Mouse (Mus musculus) left cerebral cortex, postnatal 14 days (tissue): ENCODE results near the gene Tmem88b. TPM values are rescaled to one million over a fixed set of nuclear protein-coding genes. Genes with fewer than 3 reads are reported as not detected.

Experiments used
- DNase-seq, 2 experiments: peaks; one replicate each; pipeline ENCODE4 v3.0.0; 2021 to 2022; ENCODE audit warnings: low spot score in 2 of 2, mixed read lengths in 1 of 2
- intact Hi-C: fragments of 180-260 bp; cut with DNase I; formaldehyde crosslinking; loops from one replicate; pipeline ENCODE4 v1.15.1; 2025
- microRNA-seq, 2 experiments: library from miRNA; unstranded; fragments of <30 nt; microRNA quantifications; one replicate each; pipeline ENCODE4 v1.2.0; 2022
- total RNA-seq, 2 experiments: library from RNA; stranded (reverse); gene quantifications; 2 replicates each; pipeline ENCODE4 v1.2.3; 2021

The Tmem88b gene
- total RNA-seq, 2 experiments from 2014 or later: 8.7 to 11.6 TPM

GRCm38 (mm10) chr4:155736421-155736820, 49.3 kb downstream of the Tmem88b start:
- intact Hi-C loops: no loop called here
- no peak for DNase-seq

GRCm38 (mm10) chr4:155735788-155736187, 49.9 kb downstream of the Tmem88b start:
- intact Hi-C loops: no loop called here
- DNase-seq: no peak

- intact Hi-C loops: no loop called here
- peak; percentile 30 to 32 for DNase-seq
Measured at GRCm38 (mm10) chr4:155734951-155735702, 50.5 kb downstream of the Tmem88b start.

- intact Hi-C loops: no loop called here
- peak; percentile 87 to 90 for DNase-seq
Measured at GRCm38 (mm10) chr4:155734350-155734941, 51.2 kb downstream of the Tmem88b start, which contains the start of gene Tmem240. Gene Tmem240, plus strand, starts transcription at chr4:155734800.

- DNase-seq: no peak
- intact Hi-C loops: no loop called here
Measured at GRCm38 (mm10) chr4:155733267-155733666, 52.4 kb downstream of the Tmem88b start.

Small RNA genes lying within 50 kb of the gene (microRNA-seq; reads per million reads assigned to microRNA genes)
- gene Gm27743: 0 reads per million in 2 experiments

Other genes starting within 250 kb of the Tmem88b start
- gene Nadk, start 223.5 kb downstream of the Tmem88b start, total RNA-seq: 10 to 100 TPM; 62.2 to 62.5 TPM
- gene Slc35e2, start 184.5 kb downstream of the Tmem88b start, total RNA-seq: 10 to 100 TPM; 48.8 to 53.1 TPM
- 10 to 100 TPM; 45.4 to 47.0 TPM for gene Cdk11b, start 161.0 kb downstream of the Tmem88b start, total RNA-seq
- gene Gm10563, start 140.5 kb downstream of the Tmem88b start, total RNA-seq: not detected
- 1 to 10 TPM; 1.2 to 2.4 TPM for gene Mmp23, start 132.5 kb downstream of the Tmem88b start, total RNA-seq
- gene Mib2, start 116.7 kb downstream of the Tmem88b start, total RNA-seq: 100 to 1,000 TPM; 105 TPM
- 10 to 100 TPM; 22.8 to 26.0 TPM for gene Fndc10, start 91.5 kb downstream of the Tmem88b start, total RNA-seq
- 10 to 100 TPM; 84.2 to 86.8 TPM for gene Ssu72, start 81.1 kb downstream of the Tmem88b start, total RNA-seq
- 10 to 100 TPM; 67.0 to 70.7 TPM for gene Tmem240, start 51.1 kb downstream of the Tmem88b start, total RNA-seq
- 10 to 100 TPM; 52.3 to 53.2 TPM for gene Atad3a, start 24.8 kb downstream of the Tmem88b start, total RNA-seq
- gene Vwa1, start 11.2 kb downstream of the Tmem88b start, total RNA-seq: 10 to 100 TPM; 16.3 to 17.0 TPM
- under 1 TPM in 1 of 2 experiments, not detected in 1; 0.31 TPM for gene Ankrd65, start 4.6 kb upstream of the Tmem88b start, total RNA-seq
- 100 to 1,000 TPM; 104 to 112 TPM for gene Mrpl20, start 17.0 kb upstream of the Tmem88b start, total RNA-seq
- gene Ccnl2, start 26.6 kb upstream of the Tmem88b start, total RNA-seq: 10 to 100 TPM; 69.5 to 73.5 TPM
- 10 to 100 TPM; 83.3 to 84.1 TPM for gene Aurkaip1, start 45.4 kb upstream of the Tmem88b start, total RNA-seq
- gene Mxra8, start 53.8 kb upstream of the Tmem88b start, total RNA-seq: 10 to 100 TPM in 1 of 2 experiments, 1 to 10 TPM in 1; 9.0 to 14.0 TPM
- gene Dvl1, start 61.5 kb upstream of the Tmem88b start, total RNA-seq: 10 to 100 TPM; 81.5 to 81.6 TPM
- under 1 TPM; 0.20 to 0.27 TPM for gene Tas1r3, start 77.5 kb upstream of the Tmem88b start, total RNA-seq
- 10 to 100 TPM; 28.8 to 29.7 TPM for gene Cptp, start 83.6 kb upstream of the Tmem88b start, total RNA-seq
- gene Ints11, start 83.7 kb upstream of the Tmem88b start, total RNA-seq: 10 to 100 TPM; 34.4 to 38.4 TPM
- gene Pusl1, start 105.9 kb upstream of the Tmem88b start, total RNA-seq: 10 to 100 TPM; 65.3 to 66.9 TPM
- gene Acap3, start 105.9 kb upstream of the Tmem88b start, total RNA-seq: 100 to 1,000 TPM; 139 TPM
- 10 to 100 TPM; 69.8 to 79.0 TPM for gene Ube2j2, start 158.0 kb upstream of the Tmem88b start, total RNA-seq
- 10 to 100 TPM; 13.5 to 15.1 TPM for gene C1qtnf12, start 176.4 kb upstream of the Tmem88b start, total RNA-seq
- gene B3galt6, start 206.8 kb upstream of the Tmem88b start, total RNA-seq: 10 to 100 TPM in 1 of 2 experiments, 1 to 10 TPM in 1; 9.6 to 10.6 TPM
- 100 to 1,000 TPM; 150 to 157 TPM for gene Sdf4, start 207.0 kb upstream of the Tmem88b start, total RNA-seq
- gene Tnfrsf4, start 228.0 kb upstream of the Tmem88b start, total RNA-seq: 1 to 10 TPM in 1 of 2 experiments, under 1 TPM in 1; 0.66 to 1.2 TPM
- under 1 TPM in 1 of 2 experiments, not detected in 1; 0.32 TPM for gene Tnfrsf18, start 240.3 kb upstream of the Tmem88b start, total RNA-seq